Mouse (Mus musculus) brain, embryonic 14.5 days (tissue): ENCODE results near the gene Prrg2.

Experiments used
- CTCF ChIP-seq: fragments of 200-500 bp; IDR thresholded peaks from 2 replicates; pipeline ENCODE4 v1.5.1; 2012; ENCODE audit warnings: inconsistent platforms, mild to moderate bottlenecking, moderate library complexity, borderline replicate concordance; ENCODE audit not compliant: insufficient read depth, insufficient read length; ENCODE audit errors: extremely low read depth
- POLR2A ChIP-seq: fragments of 200-500 bp; IDR thresholded peaks from 2 replicates; pipeline ENCODE4 v1.6.1; 2012; ENCODE audit warnings: mild to moderate bottlenecking, inconsistent platforms, borderline replicate concordance; ENCODE audit not compliant: poor library complexity, insufficient read depth, insufficient read length, severe bottlenecking; ENCODE audit errors: extremely low read depth

DNA sequence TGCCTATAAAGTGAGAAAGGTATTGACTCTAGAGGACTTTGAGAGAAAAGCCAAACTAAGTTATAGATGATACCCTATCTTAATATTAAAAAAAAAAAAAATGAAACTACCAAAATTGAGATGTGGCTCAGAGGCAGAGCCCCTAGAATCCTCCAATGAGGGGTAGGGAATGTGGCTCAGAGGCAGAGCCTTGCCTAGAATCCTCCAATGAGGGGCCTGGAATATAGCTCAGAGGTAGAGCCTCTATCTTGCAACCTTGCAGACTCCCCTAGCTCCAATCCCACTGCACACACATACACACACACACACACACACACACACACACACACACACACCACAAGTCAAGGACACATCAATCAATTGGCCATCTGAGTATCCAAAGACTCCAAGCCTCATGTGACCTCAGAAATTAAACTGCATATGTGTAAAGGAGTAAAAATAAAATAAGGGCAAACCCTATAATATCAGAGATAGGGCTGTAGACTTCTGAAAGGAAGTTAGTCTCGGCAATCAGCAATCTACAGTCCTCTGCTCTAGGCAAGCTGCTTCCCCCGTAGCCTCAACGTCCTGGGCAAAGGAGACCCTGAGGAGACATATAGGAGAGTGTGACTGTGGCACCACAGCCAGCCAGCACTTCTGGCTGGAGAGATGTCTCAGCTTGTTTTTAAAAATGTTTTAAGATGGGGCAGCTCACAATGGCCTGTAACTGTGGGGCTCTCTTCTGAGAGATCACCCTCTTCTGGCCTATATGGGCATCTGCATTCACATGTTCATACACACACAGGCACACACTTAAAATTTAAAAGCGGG, 4.9 kb upstream of the Prrg2 start:
- no peak for TF ChIP-seq POLR2A
- no peak for TF ChIP-seq CTCF
